Mouse (Mus musculus) olfactory bulb, adult 2 months (tissue): ENCODE data around the gene Slc12a3.

ENCODE experiments used
- CTCF ChIP-seq: fragments of 200-500 bp; IDR thresholded peaks from 2 replicates; pipeline ENCODE4 v1.5.1; 2012; ENCODE audit warnings: low read depth, mild to moderate bottlenecking, low read length, moderate library complexity; ENCODE audit not compliant: insufficient read depth
- POLR2A ChIP-seq: fragments of 200-500 bp; IDR thresholded peaks from 2 replicates; pipeline ENCODE4 v1.6.1; 2012; ENCODE audit warnings: mild to moderate bottlenecking, low read depth, low read length, moderate library complexity; ENCODE audit not compliant: insufficient read depth

GRCm38 (mm10) chr8:94392648-94393047 is 63.6 kb downstream of the Slc12a3 start:
- TF ChIP-seq POLR2A (no peak), CTCF (no peak)
